Mouse (Mus musculus) midbrain, embryonic 11.5 days (tissue): Measurements from ENCODE around the gene Edar. TPM values are rescaled to one million over a fixed set of nuclear protein-coding genes. Genes with fewer than 3 reads are reported as not detected.

Experiments used
- ATAC-seq: fragments of 200-750 bp; cut with Nextera tagmentation; 2 replicates; pipeline ENCODE4 v1.8.0; 2017; ENCODE audit warnings: moderate TSS enrichment, moderate library complexity; ENCODE audit not compliant: low FRiP score
- DNase-seq: peaks from one replicate; pipeline ENCODE4 v3.0.0; 2015; ENCODE audit warnings: low spot score; ENCODE audit errors: missing footprints
- H3K27ac ChIP-seq: fragments of 300-500 bp; sonication (generic); 2 replicates; pipeline ENCODE4 v1.5.1; 2014; ENCODE audit warnings: low read depth, low read length
- H3K27me3 ChIP-seq: fragments of 300-500 bp; sonication (generic); 2 replicates; pipeline ENCODE4 v1.6.1; 2014; ENCODE audit warnings: mild to moderate bottlenecking, low read length, moderate library complexity, mixed read lengths; ENCODE audit not compliant: control insufficient read depth, insufficient read depth
- H3K36me3 ChIP-seq: fragments of 300-500 bp; sonication (generic); 2 replicates; pipeline ENCODE4 v1.6.1; 2014; ENCODE audit warnings: mild to moderate bottlenecking, low read length, moderate library complexity, mixed read lengths; ENCODE audit not compliant: control insufficient read depth, insufficient read depth
- H3K4me1 ChIP-seq: fragments of 300-500 bp; sonication (generic); 2 replicates; pipeline ENCODE4 v1.6.1; 2014; ENCODE audit warnings: low read length; ENCODE audit not compliant: control insufficient read depth, insufficient read depth
- H3K4me2 ChIP-seq: fragments of 300-500 bp; sonication (generic); 2 replicates; pipeline ENCODE4 v1.6.1; 2014; ENCODE audit warnings: mild to moderate bottlenecking, moderate library complexity
- H3K4me3 ChIP-seq: fragments of 300-500 bp; sonication (generic); 2 replicates; pipeline ENCODE4 v1.5.1; 2014; ENCODE audit warnings: low read depth, low read length
- H3K9ac ChIP-seq: fragments of 300-500 bp; sonication (generic); 2 replicates; pipeline ENCODE4 v1.6.1; 2014; ENCODE audit warnings: low read length
- H3K9me3 ChIP-seq: fragments of 300-500 bp; sonication (generic); 2 replicates; pipeline ENCODE4 v1.6.1; 2016; ENCODE audit warnings: low read length; ENCODE audit not compliant: control insufficient read depth
- WGBS: fragments of 180-500 bp; shearing (Covaris S2); extraction: QIAGEN DNeasy Blood & Tissue Kit; methylation state at CpG from one replicate; pipeline ENCODE4 v1.1.7; 2014; 5-methylcytosine and 5-hydroxymethylcytosine counted together
- polyA plus RNA-seq: library from polyadenylated mRNA; unstranded; fragments of >200 nt; fragmentation: Nextera tagmentation; extraction: Ambion mirVana; gene quantifications from 2 replicates; pipeline ENCODE4 v1.2.1, GENCODE M21; 2014

Edar gene
- polyA plus RNA-seq, 1 experiment from 2014 or later: 0.18 TPM

GRCm38 (mm10) chr10:58652418-58653394, 22.7 kb downstream of the Edar start:
- 27% methylated on average over 10 of the region's 10 CpGs for WGBS
- Histone ChIP-seq H3K27ac (no peak overlapping the region), H3K4me3 (no peak overlapping the region), H3K9ac (peak overlapping the region; percentile 1; the same call in 1 of the 2 replicates), H3K4me1 (peaks cover 19% of the 10 kb centered on the region), H3K27me3 (no peaks in the 10 kb centered on the region; the same call in 1 of the 2 replicates), H3K36me3 (no peaks in the 10 kb centered on the region), H3K4me2 (peak overlapping the region; percentile 12; the same call in 1 of the 2 replicates), H3K9me3 (no peaks in the 10 kb centered on the region; the same call in 1 of the 2 replicates)
- peak; percentile 91 for DNase-seq
- ATAC-seq: peak; percentile 47

DNA sequence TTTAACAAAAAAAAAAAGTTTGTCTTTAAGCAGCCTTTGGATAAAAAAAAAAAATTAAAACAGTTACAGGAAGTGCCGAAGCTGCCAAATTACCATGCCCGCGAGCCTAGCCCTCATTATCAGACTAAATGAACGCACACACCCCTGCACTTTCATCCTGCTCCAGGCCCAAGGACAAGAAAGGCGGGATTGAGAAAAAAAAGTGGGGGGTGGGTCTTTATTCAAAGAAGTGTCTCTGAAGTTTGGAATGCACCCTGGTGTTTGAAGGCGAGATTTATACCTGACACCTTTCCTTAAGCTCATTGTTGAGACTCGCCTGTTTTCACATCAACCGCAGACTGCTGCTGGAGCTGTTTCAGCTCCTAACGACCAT, 23.4 kb downstream of the Edar start:
- Histone ChIP-seq H3K4me1 (peaks cover 19% of the 10 kb centered on the region), H3K36me3 (no peaks in the 10 kb centered on the region), H3K9ac (0 out of 2 replicates have a peak overlapping the region, but pooled peaks have one; percentile 1), H3K27me3 (no peaks in the 10 kb centered on the region; the same call in 1 of the 2 replicates), H3K4me3 (no peak overlapping the region), H3K27ac (no peak overlapping the region), H3K4me2 (peak overlapping the region; percentile 12; the same call in 1 of the 2 replicates), H3K9me3 (no peaks in the 10 kb centered on the region; the same call in 1 of the 2 replicates)
- WGBS: 2% methylated on average over 9 of the region's 9 CpGs
- ATAC-seq: no peak
- DNase-seq: no peak

- Histone ChIP-seq H3K4me1 (peaks cover 19% of the 10 kb centered on the region), H3K9ac (no peak overlapping the region), H3K27me3 (no peaks in the 10 kb centered on the region; the same call in 1 of the 2 replicates), H3K27ac (no peak overlapping the region), H3K9me3 (no peaks in the 10 kb centered on the region; the same call in 1 of the 2 replicates), H3K36me3 (no peaks in the 10 kb centered on the region), H3K4me3 (no peak overlapping the region), H3K4me2 (peak overlapping the region; percentile 12)
- DNase-seq (peak; percentile 86), ATAC-seq (peak; percentile 38; the same call in 1 of the 2 replicates)
- 5% methylated on average over 22 of the region's 22 CpGs for WGBS
These were observed 24.0 kb downstream of the Edar start for GRCm38 (mm10) chr10:58651270-58652042.

DNA sequence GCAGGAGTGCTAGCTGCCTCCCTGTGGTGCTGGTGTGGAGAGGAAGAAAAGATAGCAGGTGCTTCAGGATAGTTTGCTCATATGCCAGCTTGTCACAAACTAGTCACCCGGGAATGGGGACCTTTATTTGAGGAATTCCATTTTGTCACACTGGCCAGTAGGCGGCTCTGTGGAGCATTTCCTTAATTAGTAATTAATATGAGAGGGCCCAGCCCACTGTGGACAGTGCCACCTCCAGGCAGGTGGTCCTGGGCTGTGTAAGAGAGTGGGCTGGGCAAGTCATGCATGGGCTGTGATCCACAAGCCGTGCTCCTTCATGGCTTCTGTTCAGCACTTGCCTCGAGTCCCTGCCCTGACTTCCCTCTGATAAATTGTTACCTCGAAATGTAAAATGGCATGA, 26.7 kb downstream of the Edar start:
- no peaks in the 10 kb centered on the region; the same call in 1 of the 2 replicates for H3K9me3 ChIP-seq
- H3K4me3 ChIP-seq: no peak overlapping the region
- H3K4me1 ChIP-seq: peaks cover 19% of the 10 kb centered on the region
- WGBS: 61% methylated on average over 5 of the region's 5 CpGs
- H3K27ac ChIP-seq: no peak overlapping the region
- DNase-seq: peak; percentile 54
- H3K4me2 ChIP-seq: no peak overlapping the region
- ATAC-seq: no peak
- H3K9ac ChIP-seq: no peak overlapping the region
- no peaks in the 10 kb centered on the region for H3K36me3 ChIP-seq
- no peaks in the 10 kb centered on the region; the same call in 1 of the 2 replicates for H3K27me3 ChIP-seq

- Histone ChIP-seq H3K36me3 (no peaks in the 10 kb centered on the region), H3K4me1 (peaks cover 15% of the 10 kb centered on the region), H3K9me3 (no peaks in the 10 kb centered on the region), H3K4me2 (no peak overlapping the region), H3K27me3 (no peaks in the 10 kb centered on the region), H3K4me3 (no peak overlapping the region), H3K27ac (no peak overlapping the region), H3K9ac (no peak overlapping the region)
- 92% methylated on average over 5 of the region's 5 CpGs for WGBS
- ATAC-seq (no peak), DNase-seq (no peak)
These were observed 30.8 kb downstream of the Edar start for GRCm38 (mm10) chr10:58644671-58645070.

- H3K4me3 ChIP-seq: no peak overlapping the region
- ATAC-seq (no peak), DNase-seq (no peak)
- no peak overlapping the region for H3K27ac ChIP-seq
- no peaks in the 10 kb centered on the region for H3K9me3 ChIP-seq
- no peak overlapping the region for H3K4me2 ChIP-seq
- H3K27me3 ChIP-seq: no peaks in the 10 kb centered on the region
- H3K9ac ChIP-seq: no peak overlapping the region
- 90% methylated on average over 7 of the region's 7 CpGs for WGBS
- no peaks in the 10 kb centered on the region for H3K36me3 ChIP-seq
- peaks cover 15% of the 10 kb centered on the region for H3K4me1 ChIP-seq
These were observed 31.3 kb downstream of the Edar start for GRCm38 (mm10) chr10:58644194-58644593.

DNA sequence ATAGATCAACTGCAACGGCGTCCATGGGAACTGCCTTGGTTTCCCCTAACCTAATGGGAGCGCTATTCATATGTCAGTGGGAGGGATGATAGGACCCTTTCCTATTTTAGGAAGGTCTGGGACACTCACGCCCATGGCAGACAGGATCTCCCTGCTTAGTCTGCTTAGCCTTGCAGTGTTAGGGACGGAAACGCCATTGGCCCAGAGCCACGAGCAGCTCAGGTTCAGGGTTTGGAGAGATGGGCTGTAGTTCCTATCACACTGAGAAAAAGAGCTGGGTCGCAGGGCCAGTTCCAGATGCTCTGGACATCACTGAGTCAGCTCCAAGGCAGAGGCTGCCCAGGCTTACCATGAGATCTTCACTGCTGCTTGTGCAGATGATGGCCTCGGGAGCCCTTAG, 32.5 kb downstream of the Edar start:
- no peak overlapping the region for H3K9ac ChIP-seq
- no peaks in the 10 kb centered on the region for H3K27me3 ChIP-seq
- ATAC-seq (no peak), DNase-seq (no peak)
- no peaks in the 10 kb centered on the region for H3K36me3 ChIP-seq
- H3K9me3 ChIP-seq: no peaks in the 10 kb centered on the region
- 96% methylated on average over 9 of the region's 9 CpGs for WGBS
- H3K4me1 ChIP-seq: peaks cover 15% of the 10 kb centered on the region
- H3K4me2 ChIP-seq: no peak overlapping the region
- H3K4me3 ChIP-seq: no peak overlapping the region
- H3K27ac ChIP-seq: no peak overlapping the region

DNA sequence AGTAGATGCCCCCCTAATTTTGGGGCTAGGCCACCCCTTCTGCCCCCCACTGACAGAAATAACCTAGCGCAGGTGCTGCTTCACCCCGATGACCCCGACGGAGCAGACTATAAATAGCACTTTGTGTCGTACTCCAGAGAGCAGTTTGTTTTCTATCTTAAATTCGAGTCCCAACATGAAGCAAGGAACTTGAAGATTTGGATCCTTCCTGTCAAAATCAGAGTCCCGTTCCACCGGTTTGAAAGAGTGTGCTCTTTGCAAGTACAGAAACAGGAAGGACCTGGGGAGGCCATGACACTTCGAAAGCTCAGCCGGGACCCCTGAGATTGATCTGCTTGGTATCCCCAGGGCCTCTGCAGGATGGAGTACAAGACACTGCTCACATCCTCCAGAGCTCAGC, 33.8 kb downstream of the Edar start:
- peaks cover 15% of the 10 kb centered on the region for H3K4me1 ChIP-seq
- H3K9me3 ChIP-seq: no peaks in the 10 kb centered on the region
- no peaks in the 10 kb centered on the region for H3K36me3 ChIP-seq
- no peak overlapping the region for H3K27ac ChIP-seq
- H3K27me3 ChIP-seq: no peaks in the 10 kb centered on the region
- H3K9ac ChIP-seq: no peak overlapping the region
- DNase-seq (no peak), ATAC-seq (no peak)
- 81% methylated on average over 10 of the region's 10 CpGs for WGBS
- no peak overlapping the region for H3K4me3 ChIP-seq
- H3K4me2 ChIP-seq: no peak overlapping the region
